Mouse (Mus musculus) ES-E14 (cell line): ENCODE data around the gene Ptger2. TPM values are rescaled to one million over a fixed set of nuclear protein-coding genes. Genes with fewer than 3 reads are reported as not detected.

Experiments
- DNase-seq: peaks from one replicate; pipeline ENCODE4 v3.0.0-alpha.2; 2013; ENCODE audit warnings: low read depth, low spot score
- H3K27ac ChIP-seq: 2 replicates; pipeline ENCODE4 v1.5.1; 2012; ENCODE audit warnings: low read depth, mild to moderate bottlenecking, low read length, moderate library complexity, mixed read lengths; ENCODE audit not compliant: poor library complexity, insufficient read depth, severe bottlenecking
- H3K36me3 ChIP-seq: 2 replicates; pipeline ENCODE4 v1.6.1; 2012; ENCODE audit warnings: mild to moderate bottlenecking, low read length, moderate library complexity, mixed read lengths; ENCODE audit not compliant: control insufficient read depth, poor library complexity, insufficient read depth, severe bottlenecking
- H3K4me1 ChIP-seq, 2 experiments: fragments of 150-350 bp in 1 of 2; sonication (generic) in 1 of 2; 2 replicates each; pipeline ENCODE4 v1.6.1; 2012; ENCODE audit warnings: low read length in 2 of 2, mild to moderate bottlenecking in 1 of 2, mixed read lengths in 1 of 2; ENCODE audit not compliant: control insufficient read depth in 2 of 2, insufficient read depth in 2 of 2, poor library complexity in 1 of 2
- H3K4me3 ChIP-seq, 2 experiments: fragments of 150-350 bp in 1 of 2; sonication (generic) in 1 of 2; 2 replicates each; pipeline ENCODE4 v1.5.1; 2012; ENCODE audit warnings: low read length in 2 of 2, low read depth in 1 of 2, mild to moderate bottlenecking in 1 of 2, mixed read lengths in 1 of 2; ENCODE audit not compliant: insufficient read depth in 1 of 2, poor library complexity in 1 of 2, severe bottlenecking in 1 of 2
- H3K9ac ChIP-seq: 2 replicates; pipeline ENCODE4 v1.6.1; 2012; ENCODE audit warnings: low read depth, mild to moderate bottlenecking, low read length, mixed read lengths; ENCODE audit not compliant: poor library complexity, insufficient read depth, severe bottlenecking
- H3K9me3 ChIP-seq: fragments of 150-350 bp; sonication (generic); 2 replicates; pipeline ENCODE4 v1.6.1; 2012; ENCODE audit warnings: low read depth, mild to moderate bottlenecking, low read length; ENCODE audit not compliant: control insufficient read depth, insufficient read depth
- CHD2 ChIP-seq: IDR thresholded peaks from 2 replicates; pipeline ENCODE4 v1.6.1; 2014; ENCODE audit warnings: mild to moderate bottlenecking, low read depth, low read length, inconsistent platforms
- HCFC1 ChIP-seq: IDR thresholded peaks from 2 replicates; pipeline ENCODE4 v1.6.1; 2012; ENCODE audit warnings: low read length, inconsistent platforms, borderline replicate concordance; ENCODE audit not compliant: insufficient read depth
- MAFK ChIP-seq: IDR thresholded peaks from 2 replicates; pipeline ENCODE4 v1.6.1; 2014; ENCODE audit warnings: mild to moderate bottlenecking, low read depth, low read length, inconsistent platforms; ENCODE audit not compliant: insufficient read depth
- ZC3H11A ChIP-seq: IDR thresholded peaks from 2 replicates; pipeline ENCODE4 v1.6.1; 2012; ENCODE audit warnings: low read depth, mild to moderate bottlenecking, inconsistent platforms, low read length, borderline replicate concordance
- ZNF384 ChIP-seq: IDR thresholded peaks from 2 replicates; pipeline ENCODE4 v1.6.1; 2012; ENCODE audit warnings: low read depth, low read length, inconsistent platforms
- in situ Hi-C, 2 experiments: fragments of 600-800 bp; cut with MboI; formaldehyde crosslinking; loops; one replicate each; pipeline ENCODE4 v1.15.1; 2025; ENCODE audit warnings: low sequenced_read_pairs in 2 of 2, inconsistent platforms in 1 of 2; ENCODE audit not compliant: unreplicated experiment in 2 of 2
- total RNA-seq: library from RNA; depleted of rRNA; stranded (reverse); fragments of 300-350 nt; gene quantifications from 2 replicates; pipeline ENCODE4 v1.2.3, GENCODE M21; 2012

The Ptger2 gene
- total RNA-seq, 1 experiment = 0.18 TPM

GRCm38 (mm10) chr14:45038052-45038451, 50.1 kb downstream of the Ptger2 start:
- Histone ChIP-seq H3K4me1 (no peaks in the 10 kb centered on the region), H3K27ac (no peak overlapping the region), H3K9me3 (no peaks in the 10 kb centered on the region), H3K4me3 (no peak overlapping the region), H3K9ac (no peak overlapping the region), H3K36me3 (no peaks in the 10 kb centered on the region)
- in situ Hi-C loops = no loop called here
- TF ChIP-seq MAFK = no peak
- TF ChIP-seq ZNF384 = no peak
- DNase-seq = no peak

GRCm38 (mm10) chr14:45040851-45041475, 53.0 kb downstream of the Ptger2 start:
- H3K36me3 ChIP-seq = no peaks in the 10 kb centered on the region
- H3K9me3 ChIP-seq = no peaks in the 10 kb centered on the region
- in situ Hi-C loops = no loop called here
- no peak overlapping the region for H3K9ac ChIP-seq
- no peak for DNase-seq
- TF ChIP-seq CHD2 (no peak), ZC3H11A (no peak), HCFC1 (no peak), ZNF384 (no peak), MAFK (no peak)
- no peak overlapping the region for H3K4me3 ChIP-seq
- H3K4me1 ChIP-seq = no peaks in the 10 kb centered on the region
- H3K27ac ChIP-seq = no peak overlapping the region

GRCm38 (mm10) chr14:45048128-45048527, 60.1 kb downstream of the Ptger2 start:
- Histone ChIP-seq H3K4me1 (no peaks in the 10 kb centered on the region), H3K9me3 (no peaks in the 10 kb centered on the region), H3K36me3 (no peaks in the 10 kb centered on the region), H3K27ac (no peak overlapping the region), H3K4me3 (no peak overlapping the region), H3K9ac (no peak overlapping the region)
- TF ChIP-seq ZNF384 (no peak), CHD2 (no peak), ZC3H11A (no peak), HCFC1 (no peak), MAFK (no peak)
- in situ Hi-C loops = no loop called here
- no peak for DNase-seq

- Histone ChIP-seq H3K9me3 (no peaks in the 10 kb centered on the region), H3K4me3 (no peak overlapping the region), H3K27ac (no peak overlapping the region), H3K9ac (no peak overlapping the region), H3K36me3 (no peaks in the 10 kb centered on the region), H3K4me1 (no peaks in the 10 kb centered on the region)
- DNase-seq = no peak
- TF ChIP-seq ZNF384 (no peak), CHD2 (no peak), MAFK (no peak), HCFC1 (no peak), ZC3H11A (no peak)
- in situ Hi-C loops = no loop called here
Measured at GRCm38 (mm10) chr14:45049689-45050418, 61.9 kb downstream of the Ptger2 start.

GRCm38 (mm10) chr14:45050419-45050776, 62.4 kb downstream of the Ptger2 start:
- in situ Hi-C loops = no loop called here
- Histone ChIP-seq H3K36me3 (no peaks in the 10 kb centered on the region), H3K9ac (no peak overlapping the region), H3K4me3 (no peak overlapping the region), H3K27ac (no peak overlapping the region), H3K4me1 (no peaks in the 10 kb centered on the region), H3K9me3 (no peaks in the 10 kb centered on the region)
- no peak for DNase-seq
- no peak for TF ChIP-seq MAFK
- TF ChIP-seq HCFC1 = no peak
- TF ChIP-seq ZNF384 = no peak
- no peak for TF ChIP-seq CHD2
- no peak for TF ChIP-seq ZC3H11A
